Mouse (Mus musculus): ENCODE measurements around the gene Phospho1.

GRCm38 (mm10) chr11:95794201-95794600 lies 30.1 kb upstream of the Phospho1 start:
- TF ChIP-seq CTCF (conservative IDR thresholded peaks at IDR 0.05; ENCODE audit: low read length) (no peak), POU5F1 (IDR thresholded peaks at IDR 0.05; ENCODE audit: borderline replicate concordance, low read length) (no peak), NANOG (IDR thresholded peaks at IDR 0.05; ENCODE audit: borderline replicate concordance, low read length) (no peak)

Data from E14TG2a.4 (cell line).